Mouse (Mus musculus): ENCODE measurements around the gene Syne1. TPM values are rescaled to one million over a fixed set of nuclear protein-coding genes. Genes with fewer than 3 reads are reported as not detected.

The Syne1 gene
- polyA plus RNA-seq, 1 experiment, result 29.8 TPM

GRCm38 (mm10) chr10:4977374-4977773, 573.9 kb downstream of the Syne1 start:
- no peak for DNase-seq (ENCODE audit: low read depth)

GRCm38 (mm10) chr10:4976557-4976956, 574.7 kb downstream of the Syne1 start:
- DNase-seq (ENCODE audit: low read depth), result no peak

GRCm38 (mm10) chr10:4974246-4974645, 577.0 kb downstream of the Syne1 start:
- DNase-seq (ENCODE audit: low read depth), result no peak

- no peak for DNase-seq (ENCODE audit: low read depth)
These were observed 579.3 kb downstream of the Syne1 start for GRCm38 (mm10) chr10:4972026-4972425.

- no peak for DNase-seq (ENCODE audit: low read depth)
These were observed 579.7 kb downstream of the Syne1 start for GRCm38 (mm10) chr10:4971586-4971985.

GRCm38 (mm10) chr10:4971156-4971555, 580.1 kb downstream of the Syne1 start:
- DNase-seq (ENCODE audit: low read depth), result no peak

Other genes starting within 250 kb of the Syne1 start
- gene Myct1, start 42.3 kb upstream of the Syne1 start, polyA plus RNA-seq (2012; rRNA removed), result 2.7 and 4.6 TPM in 2 replicates
- 0.99 and 2.1 TPM in 2 replicates for gene Vip, start 87.7 kb upstream of the Syne1 start, polyA plus RNA-seq (2012; rRNA removed)

All from gonadal fat pad, adult 2 months (tissue).